Mouse (Mus musculus): Measurements from ENCODE around the gene Ltbp2. TPM values are rescaled to one million over a fixed set of nuclear protein-coding genes. Genes with fewer than 3 reads are reported as not detected.

Gene Ltbp2
- total RNA-seq, 2 experiments from 2014 or later, result 2.8 to 3.3 TPM

DNA sequence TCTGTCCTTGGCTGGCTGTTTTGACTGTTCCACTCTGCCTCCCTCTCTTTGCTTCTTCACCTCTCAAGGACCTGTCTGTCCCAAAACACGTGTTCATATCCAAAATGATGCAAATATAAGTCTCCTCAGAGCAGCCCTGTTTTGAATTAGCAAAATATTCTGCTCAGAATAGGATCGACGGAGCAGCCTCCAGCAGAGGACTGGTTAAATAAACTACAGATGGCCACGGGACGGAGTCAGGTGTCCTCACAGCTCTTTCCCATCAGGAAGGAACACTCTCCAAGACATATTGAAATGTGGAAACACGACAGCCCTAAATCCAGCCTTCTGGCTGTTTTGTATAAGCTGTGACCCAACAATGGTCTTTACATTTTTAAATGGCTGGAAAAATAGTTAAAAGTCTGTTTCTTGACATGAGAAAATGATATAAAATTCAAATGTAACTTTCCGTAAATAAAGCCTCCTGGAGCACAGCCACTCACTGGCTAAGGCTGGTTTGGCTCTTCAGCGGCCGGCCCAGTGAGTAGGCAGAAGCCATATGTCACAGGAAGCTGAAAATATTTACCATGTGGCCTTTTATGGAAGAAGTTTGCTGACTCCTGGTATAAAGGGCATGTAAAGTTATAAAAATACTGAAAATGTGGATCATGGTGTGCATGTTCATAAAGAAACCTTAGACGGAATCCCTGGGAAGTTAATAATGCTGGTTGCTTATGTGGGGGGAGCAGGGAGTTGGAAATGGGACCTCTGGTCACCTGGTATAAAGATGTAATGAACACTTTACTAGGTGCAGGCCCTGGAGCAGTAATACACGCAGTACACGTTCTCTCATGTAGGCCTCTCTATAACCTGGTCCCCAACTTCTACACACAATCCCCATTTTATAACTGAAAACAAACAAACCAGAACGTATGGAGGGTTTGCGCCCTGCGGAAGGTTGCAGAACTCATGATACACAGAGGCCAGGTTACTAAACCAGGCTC lies 34.9 kb downstream of the Ltbp2 start:
- no peak for DNase-seq (ENCODE audit: low spot score in 2 of 2)

DNA sequence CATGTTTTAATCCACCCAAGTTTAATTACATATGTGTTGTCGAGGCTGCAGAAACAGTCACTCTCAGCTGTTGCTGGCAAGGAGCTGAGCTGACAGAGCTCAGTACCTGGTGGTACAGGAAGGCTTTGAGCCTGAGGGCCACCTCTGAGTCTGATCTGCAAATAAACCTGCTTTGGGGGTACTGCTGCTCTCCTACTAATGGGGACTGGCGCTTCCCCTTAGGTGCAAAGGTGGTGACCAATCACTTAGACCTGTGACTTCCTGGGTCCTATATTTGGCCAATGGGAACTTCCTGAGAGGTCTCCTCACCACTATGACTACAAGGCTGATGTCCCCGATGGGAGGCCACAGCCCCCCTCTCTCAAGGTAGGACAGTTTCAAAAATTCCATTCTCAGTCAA lies 35.6 kb downstream of the Ltbp2 start:
- DNase-seq (ENCODE audit: low spot score in 2 of 2), result no peak

DNA sequence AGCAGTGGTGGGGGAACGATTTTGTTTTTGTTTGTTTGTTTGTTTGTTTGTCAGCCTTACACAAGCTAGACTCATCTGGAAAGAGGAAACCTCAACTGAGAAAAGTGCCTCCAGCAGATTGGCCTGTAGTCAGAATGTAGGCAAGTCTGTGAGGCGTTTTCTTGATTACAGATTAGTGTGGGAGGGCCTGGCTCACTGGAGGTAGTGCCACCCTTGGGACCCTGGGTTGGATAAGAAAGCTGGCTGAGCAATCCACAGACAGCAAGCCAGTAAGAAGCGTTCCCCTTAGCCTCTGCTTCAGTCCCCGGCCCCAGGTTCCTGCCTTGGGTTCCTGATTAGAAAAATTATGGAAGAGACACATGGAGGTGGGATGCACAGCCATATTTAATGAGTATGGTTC lies 36.4 kb downstream of the Ltbp2 start:
- no peak for DNase-seq (ENCODE audit: low spot score in 2 of 2)

DNA sequence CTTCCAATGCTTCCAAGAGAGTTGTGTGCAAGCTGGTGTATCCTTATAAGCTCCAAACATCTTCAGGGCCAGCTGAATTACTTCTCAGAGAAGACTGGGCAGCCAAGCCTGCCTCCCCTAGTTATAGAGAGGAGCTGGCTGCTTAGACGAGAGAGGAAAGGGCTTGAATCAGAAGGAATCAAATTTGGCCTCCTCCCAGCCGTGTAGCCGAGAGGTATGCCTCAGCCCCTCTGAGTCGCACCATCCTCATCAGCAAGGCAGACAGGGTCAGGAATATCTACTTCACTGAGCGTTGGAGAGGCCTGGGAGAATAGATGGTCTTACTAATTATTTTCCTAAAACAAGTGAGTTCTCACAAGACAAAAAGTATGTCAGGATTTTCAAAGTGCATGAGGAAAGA lies 40.7 kb downstream of the Ltbp2 start:
- DNase-seq (ENCODE audit: low spot score in 2 of 2), result no peak

DNA sequence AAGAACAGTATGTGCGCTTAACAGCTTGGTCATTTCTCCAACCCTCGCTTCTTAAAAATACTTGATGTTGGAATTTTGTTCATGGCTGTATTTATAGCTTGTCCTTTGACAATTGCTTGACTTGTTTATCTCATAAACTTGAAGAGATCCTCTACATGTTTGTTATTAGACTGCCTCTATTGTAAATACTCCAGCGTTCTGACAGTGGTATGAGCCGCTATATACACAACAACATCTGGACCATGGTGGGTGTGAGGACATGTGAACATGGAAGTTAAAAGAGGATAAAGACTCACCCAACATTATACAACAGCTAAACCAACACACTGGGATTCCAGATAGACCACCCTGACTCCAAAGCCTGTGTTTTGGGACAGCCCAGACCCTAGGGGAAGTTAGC lies 41.6 kb downstream of the Ltbp2 start:
- no peak for DNase-seq (ENCODE audit: low spot score in 2 of 2)

DNA sequence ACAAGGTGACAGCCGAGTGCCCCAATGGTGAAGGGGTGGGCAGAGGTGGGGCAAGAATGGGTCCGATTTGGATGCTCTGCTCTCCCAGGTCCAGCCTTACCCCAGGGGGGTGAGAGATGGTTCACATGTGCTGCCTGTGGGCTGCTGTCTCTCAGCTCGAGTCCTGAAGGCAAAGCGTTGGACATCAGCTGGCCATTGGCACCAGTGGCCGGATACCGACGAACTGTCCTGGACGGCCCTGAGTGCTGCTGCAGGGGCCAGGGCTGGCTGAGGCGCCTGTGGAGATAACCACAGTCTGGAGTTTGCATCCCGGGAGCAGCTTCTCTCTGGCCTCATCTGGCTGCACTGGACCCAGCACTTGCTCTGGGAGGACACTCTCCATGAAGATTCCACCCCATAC lies 44.7 kb downstream of the Ltbp2 start:
- DNase-seq (ENCODE audit: low spot score in 2 of 2), result no peak

DNA sequence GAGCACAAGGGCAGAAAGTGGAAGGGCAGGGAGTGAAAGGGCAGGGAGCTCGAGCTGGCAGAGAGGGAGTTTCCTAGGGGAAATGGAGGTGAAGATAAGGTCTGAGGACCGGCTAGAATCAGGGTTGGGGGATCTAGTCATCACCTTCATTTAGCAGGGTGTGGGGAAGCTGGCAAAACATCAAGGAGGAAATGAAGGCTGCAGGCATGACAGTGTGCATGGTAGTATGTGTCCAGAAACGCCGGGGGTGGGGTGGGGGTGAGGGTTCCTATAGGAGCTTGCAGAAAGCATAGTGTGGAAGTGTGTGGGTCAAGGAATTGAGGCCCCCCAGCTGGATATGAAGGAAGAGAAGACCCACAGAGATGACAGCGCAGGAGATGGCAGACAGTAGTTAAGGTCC lies 45.2 kb downstream of the Ltbp2 start:
- no peak for DNase-seq (ENCODE audit: low spot score in 2 of 2)

DNA sequence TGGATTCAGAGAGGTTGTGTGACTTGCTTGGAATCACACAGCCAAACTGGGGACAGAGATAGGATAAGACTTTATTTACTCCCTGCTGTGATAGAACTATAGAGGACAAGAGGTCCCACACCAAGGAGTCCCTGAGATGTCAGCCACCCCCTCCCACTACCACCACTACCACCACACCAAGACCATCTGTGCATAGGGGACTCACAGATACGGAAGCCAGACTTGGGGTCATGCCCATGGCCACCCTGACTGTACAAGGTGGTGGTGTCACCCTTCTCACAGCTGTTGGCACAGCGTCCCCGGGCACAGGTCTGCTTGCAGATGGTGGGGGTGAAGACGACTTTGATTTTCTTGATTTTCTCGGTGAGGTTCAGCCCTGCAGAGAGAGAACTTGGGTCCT lies 45.9 kb downstream of the Ltbp2 start:
- no peak for DNase-seq (ENCODE audit: low spot score in 2 of 2)

DNA sequence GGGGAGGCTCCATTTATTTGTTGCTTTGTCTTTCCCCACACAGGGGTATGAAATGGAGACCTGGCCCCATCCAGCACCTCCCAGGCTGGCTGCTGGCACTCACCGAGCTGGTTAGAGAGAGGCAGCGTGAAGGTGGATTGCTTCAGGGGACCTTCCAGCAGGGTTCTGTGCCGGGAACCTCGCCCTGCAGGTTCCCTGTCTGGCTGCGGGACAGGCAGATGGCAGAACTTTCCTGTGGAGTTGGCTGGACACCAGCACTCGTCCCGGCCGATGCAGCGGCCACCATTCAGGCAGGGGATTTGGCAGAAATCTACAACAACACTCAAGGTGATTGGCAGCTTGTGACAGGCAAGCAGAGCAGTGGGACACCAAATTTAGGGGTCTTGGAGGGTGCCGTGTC lies 46.4 kb downstream of the Ltbp2 start:
- no peak for DNase-seq (ENCODE audit: low spot score in 2 of 2)

DNA sequence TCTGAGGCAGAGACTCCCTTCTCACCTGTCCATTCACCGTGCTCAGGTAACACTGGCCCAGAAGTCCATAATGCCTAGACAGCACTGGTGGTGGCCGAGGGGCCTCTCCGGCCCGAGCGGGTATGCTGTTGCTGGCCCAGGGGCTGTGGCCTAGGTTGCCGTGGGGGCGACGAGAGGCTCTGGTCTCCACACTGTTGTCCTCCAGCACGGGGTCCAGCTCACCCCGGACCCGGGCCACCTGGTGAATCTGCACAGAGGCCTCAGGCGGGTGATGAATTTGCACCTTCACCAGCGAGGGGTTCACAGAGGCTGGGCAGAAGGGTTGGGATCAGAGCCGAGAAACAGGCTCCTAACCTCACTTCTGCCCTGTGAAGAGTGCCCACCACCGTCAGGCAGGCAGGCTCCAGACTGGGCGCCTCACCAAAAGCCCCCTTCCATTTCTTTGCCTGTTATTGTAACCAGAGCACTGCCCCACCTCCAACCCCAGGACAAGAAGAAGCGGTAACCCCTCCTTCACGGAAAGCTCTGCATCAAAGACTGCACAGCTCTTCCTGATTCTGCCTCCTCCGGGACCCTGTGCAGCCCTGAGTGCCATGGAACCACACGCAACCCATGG lies 47.1 kb downstream of the Ltbp2 start:
- DNase-seq (ENCODE audit: low spot score in 2 of 2), result no peak

DNA sequence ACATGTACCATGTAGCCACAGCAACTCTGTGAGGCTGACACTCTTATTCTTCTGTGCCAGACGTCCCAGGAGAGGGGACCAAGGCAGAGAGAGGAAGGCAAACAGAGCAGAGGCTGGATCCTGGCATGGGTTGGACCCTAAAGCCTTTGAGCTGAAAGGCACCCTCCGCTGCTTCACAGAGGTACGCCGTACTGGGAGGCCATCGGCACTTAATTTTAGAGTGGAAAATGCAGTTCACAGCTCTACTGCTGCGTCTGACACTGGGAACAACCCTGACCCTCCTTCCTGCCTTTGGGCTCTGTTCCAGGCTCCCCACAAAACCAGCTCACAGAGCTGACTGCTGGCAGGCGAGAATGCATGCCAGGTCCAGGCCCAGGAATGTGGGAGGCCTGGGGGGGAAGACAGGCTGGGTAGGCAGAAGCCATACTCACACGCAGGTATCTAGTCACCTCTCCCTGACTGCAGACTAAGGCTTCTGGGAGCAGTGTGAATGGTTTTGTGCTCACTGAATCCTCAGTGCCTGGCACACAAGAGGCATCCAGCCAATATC lies 48.9 kb downstream of the Ltbp2 start:
- no peak for DNase-seq (ENCODE audit: low spot score in 2 of 2)

DNA sequence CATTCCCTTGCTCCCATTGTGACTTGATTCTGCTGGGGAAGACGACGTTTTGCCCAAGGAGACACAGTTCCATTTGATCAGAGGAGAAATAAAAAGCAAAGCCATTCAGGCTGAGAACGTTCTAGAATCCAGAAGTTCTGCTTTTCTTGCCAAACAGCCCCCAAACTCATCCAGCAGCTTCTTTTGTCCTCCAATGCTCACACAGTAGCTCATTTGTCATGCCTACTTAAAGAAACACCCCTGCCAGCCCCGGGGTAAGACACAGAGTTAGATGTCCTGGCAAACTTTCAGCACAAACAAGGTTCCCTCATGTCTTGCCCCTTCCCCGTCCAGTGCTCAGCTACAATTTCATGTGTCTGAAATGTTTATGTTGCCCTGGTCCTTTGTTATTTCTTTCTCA lies 52.1 kb downstream of the Ltbp2 start:
- DNase-seq (ENCODE audit: low spot score in 2 of 2), result no peak

DNA sequence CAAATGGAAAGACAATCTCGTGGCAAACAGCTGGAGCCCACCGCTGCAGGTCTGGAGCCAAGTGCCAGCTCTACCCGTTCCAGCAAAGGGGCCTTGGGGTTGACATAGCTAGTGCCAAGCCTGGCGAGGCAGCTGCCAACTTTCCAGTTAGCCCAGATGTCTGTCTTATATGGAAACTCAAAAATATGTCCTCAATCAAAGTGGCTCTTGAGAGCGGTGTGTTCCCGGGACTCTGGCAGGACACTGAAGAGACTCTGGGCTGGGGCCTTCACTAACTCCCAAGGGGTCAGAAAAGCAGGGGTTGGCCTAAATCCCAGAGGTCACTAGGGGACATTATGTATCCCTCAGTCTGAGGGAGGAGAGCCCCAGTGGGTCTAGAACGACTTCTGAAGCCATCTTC lies 52.7 kb downstream of the Ltbp2 start:
- no peak for DNase-seq (ENCODE audit: low spot score in 2 of 2)

DNA sequence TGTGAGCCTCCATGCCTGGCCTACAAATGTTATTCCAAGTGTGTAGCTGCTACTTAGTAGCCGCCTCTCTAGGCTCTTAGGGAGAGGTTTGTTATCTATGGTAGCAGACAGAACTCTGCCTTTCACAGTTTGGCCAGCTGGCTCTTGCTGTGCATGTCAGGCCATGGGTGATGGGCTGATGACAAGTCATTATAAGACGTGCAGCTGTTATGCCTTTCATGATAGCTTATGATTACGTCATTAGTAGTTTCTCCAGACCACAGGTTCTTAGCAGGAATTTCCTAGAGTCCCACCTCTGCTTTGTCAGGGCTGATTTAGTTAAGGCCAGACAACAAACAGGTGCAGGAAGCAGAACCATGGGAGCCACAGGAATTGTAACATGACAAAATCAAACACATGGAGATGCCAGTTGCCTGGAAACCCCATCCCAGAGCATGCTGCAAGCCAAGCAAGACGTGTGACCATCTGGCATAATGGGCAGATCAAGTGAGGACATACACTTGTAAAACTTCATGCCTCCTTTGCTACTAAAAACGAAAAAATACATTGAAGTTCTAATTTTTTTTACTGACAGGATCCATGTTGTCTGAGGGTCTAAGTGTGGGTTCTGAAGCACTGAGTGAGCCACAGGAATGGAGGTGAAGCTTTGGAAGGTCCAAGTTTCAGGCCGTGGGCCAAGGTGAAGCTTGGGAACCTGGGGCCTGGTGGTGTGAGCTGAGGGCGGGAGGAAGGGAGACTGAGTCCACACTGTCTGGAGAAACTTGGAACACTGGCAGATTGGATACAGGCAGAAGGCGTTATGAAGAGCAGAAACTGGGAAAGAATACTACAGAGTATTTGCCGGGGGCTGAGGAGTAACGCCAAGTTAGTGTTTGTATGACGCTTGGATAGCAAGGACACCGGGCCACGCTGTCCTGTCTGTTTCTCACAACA lies 56.8 kb downstream of the Ltbp2 start:
- no peak for DNase-seq (ENCODE audit: low spot score in 2 of 2)

DNA sequence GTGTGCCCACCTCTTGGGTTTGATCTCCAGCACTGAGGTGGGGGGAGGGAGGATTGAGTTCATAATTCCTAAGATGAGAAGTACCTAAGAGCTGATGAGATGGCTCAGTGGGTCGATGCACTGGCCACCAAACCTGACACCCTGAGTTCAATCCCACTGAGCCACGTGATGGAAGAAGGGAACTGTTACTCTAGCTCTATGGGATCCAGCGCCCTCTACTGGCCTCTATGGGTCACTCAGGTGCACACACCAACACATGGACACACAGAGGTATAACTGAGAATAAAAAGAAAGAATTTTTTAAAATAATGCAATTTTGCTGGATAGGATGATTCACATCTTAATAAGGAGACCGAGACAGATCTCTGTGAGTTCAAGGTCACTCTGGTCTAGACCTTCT lies 57.8 kb downstream of the Ltbp2 start:
- DNase-seq (ENCODE audit: low spot score in 2 of 2), result no peak

DNA sequence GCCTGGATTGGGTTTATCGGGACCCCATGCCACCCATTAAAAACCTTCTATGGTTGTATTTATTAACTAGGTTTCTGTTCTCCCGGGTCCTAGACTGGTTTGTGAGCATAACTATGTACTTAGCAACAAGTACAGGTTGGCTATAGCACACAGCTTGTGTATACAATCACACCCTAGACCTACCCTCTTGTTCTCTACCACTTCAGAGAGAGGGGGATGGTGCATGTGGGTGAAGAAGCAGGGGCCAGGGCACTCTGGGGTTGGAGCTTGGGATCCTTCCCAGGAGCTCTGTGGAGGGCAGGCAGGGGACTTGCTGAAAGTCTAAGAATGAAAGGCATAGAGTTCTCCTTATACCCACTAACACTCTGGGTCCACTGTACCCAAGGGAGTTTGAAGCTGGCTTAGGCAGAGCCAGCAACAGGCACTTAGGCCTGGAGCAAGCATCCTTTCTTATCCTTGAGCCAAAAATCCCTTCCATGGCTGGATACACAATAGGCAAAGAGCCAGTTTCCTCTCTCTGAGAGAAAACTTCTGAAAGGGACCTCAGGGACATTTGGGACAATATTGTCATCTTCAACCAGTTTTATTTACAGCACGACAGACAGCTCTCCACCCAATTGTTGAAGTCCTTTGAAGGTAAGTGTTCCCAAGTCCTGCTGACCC lies 61.5 kb downstream of the Ltbp2 start:
- no peak for DNase-seq (ENCODE audit: low spot score in 2 of 2)

DNA sequence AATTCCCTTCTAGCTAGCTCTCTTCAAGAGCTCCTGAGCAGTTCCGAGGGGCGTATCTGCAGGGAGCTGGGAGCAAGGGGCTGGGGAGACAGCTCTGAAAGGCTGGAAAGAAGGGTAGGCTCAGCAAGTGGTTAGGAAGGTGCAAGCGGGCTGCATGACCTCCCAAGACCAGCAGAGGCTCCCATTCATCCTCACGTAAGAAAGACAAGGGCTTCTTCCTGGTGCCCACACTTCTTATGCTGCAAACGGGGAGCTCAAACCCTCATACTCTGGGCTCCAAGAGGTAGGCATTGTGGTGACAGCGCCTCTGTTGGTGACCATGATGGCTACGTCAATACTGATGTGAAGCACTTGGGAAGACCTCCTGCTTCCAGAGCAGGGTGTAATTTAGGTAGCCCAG lies 62.6 kb downstream of the Ltbp2 start:
- DNase-seq (ENCODE audit: low spot score in 2 of 2), result no peak

DNA sequence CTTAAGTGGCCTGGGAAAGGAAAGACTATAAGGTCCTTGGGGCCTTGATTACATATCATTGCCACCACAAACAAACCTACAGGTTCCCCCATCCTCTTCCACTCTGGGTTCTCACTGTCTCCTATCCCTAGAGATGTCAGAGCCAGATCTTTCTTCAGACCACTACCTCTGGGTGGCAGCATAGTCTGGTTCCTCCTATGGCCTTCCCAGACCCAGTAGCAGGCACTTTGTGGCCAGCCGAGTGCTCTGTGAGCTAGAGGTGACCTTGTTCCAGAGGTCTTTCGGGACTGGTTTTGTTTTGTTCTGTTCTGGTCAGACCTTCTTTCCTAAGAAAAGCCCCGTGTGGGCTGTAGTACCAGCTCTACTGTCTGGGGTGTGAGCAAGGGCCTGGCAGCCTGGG lies 64.3 kb downstream of the Ltbp2 start:
- no peak for DNase-seq (ENCODE audit: low spot score in 2 of 2)

DNA sequence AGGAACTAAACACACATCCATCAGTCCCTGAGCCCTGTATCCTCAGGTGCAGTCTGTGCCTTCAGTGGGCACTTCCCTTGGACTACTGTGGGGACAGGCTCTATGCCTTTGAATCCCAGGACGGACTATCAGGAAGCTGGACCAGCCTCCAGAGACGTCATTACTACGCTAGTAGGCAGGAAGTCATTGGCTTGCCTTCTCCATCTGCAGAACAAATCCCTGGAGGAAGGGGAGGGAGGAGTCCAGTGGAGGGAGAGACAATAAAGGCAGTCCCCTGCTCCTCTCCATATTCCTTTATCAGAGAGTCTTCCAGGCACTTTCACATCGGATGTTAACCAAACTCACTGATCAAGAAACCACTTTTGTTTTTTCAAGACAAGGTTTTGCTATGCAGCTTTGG lies 64.8 kb downstream of the Ltbp2 start:
- DNase-seq (ENCODE audit: low spot score in 2 of 2), result no peak

DNA sequence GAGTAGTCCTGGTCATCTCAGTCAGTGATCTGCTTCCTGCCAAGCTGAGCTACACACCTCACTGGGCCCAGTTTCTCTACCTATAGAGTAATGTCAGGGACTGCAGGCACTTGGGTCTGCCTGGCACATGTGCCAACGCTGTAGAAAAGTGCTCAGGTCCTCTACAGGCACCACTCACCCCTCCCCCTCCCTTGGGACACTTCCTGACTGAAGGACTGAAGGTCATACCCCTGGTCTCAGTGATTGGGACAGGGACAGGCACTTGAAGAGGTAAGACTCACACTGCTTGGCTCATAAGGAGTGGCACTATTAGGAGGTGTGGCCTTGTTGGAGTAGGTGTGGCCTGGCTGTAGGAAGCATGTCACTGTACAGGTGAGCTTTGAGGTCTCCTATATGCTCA lies 65.5 kb downstream of the Ltbp2 start:
- no peak for DNase-seq (ENCODE audit: low spot score in 2 of 2)

DNA sequence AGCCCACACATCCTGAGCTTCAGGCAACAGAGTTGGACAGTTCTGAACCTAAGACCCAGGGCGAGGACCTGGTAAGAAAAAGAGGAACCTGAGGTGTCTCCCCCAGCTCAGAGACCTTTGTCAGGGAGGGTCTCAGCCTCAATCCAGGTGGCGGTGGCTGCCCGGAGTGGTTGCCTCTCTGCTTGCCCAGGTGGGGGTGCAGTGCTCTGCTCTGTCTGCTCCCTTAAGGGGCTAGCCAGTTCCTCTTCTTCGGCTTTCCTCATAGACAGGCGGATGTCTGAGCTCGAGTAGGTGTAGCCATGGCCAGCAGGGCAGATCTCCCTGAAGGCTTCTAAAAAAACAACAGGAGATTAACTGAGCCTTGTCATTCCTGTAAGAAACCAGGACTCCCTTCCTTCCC lies 67.3 kb downstream of the Ltbp2 start:
- DNase-seq (ENCODE audit: low spot score in 2 of 2), result no peak
